Mouse (Mus musculus) MN1 (cell line): ENCODE results near the gene Nat8.
A peak's percentile ranks its signal among the peaks of the same experiment; 100 is the strongest.
"Not testable (repeated sequence)": the region's sequence is repeated elsewhere in the genome, so short reads cannot be mapped to it uniquely, and the experiment has no call there.

Source experiments
- DNase-seq: peaks from one replicate; pipeline ENCODE4 v3.0.0-alpha.2; 2016; ENCODE audit warnings: low spot score

Nat8 gene

DNA sequence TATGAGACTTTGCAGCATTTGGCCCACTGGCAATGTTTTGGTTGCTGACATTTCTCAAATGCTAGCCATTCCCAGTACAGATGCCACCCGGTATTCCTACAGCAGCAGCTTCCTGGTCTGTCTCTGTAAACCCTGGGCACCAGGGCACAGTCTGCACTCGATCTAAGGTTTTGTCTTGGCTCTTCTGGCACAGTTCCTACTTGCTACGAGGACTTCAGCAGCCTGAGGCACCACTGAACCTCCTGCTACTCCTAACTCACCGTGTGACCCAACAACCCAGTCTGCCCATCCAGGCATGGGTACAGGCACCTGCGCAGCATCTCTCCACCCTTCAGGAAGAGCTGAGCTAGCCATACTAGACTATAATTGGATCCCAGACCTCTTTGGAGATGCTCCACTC lies 4.2 kb upstream of the Nat8 start:
- DNase-seq = not testable (repeated sequence)

DNA sequence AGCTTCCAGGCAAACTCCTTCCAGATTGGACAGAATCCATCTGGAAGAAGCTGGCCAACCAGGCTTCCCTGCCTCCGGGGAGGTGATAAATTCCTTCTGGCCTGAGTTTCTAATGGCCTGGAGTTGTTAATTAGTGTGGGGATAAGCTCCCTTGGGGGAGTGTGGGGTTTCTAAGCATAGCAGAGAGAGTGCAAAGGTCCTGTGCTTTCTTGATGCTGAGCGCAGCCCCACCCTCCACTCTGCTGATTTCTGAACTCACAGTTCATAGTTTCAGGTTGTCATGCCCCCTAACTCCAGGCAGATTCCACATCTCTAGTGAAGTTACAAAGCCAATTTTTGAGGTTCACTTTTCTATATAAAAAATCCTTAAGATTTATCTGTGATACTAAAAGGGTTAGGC lies 3.2 kb upstream of the Nat8 start:
- DNase-seq = not testable (repeated sequence)

DNA sequence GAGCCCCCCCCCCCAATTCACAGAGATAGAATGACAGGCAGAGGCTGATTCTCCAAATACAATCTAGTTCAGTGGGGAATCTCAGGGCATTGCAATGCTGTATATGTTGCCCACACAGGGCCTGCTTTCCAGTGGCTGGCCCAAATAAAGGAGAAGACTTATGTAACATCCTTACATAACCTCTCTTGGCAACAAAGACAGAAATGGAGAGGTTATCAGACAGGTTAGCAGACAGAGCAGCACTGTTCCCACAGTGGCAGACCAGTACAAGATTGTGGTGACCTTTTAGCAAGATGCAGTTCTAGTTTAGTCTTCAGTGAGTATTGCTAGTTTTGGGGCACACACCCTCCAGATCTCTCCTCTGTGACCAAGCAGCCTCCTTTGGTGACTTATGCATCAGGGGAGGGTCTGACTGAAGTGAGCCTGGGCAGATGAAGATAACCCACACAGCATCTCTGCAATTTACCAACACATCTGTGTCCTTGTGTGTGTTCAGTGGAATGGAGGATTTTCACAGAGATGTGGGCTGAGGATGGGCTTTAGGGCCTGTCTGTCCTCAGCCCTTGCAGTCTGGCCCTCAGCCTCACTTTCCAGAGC lies 2.7 kb upstream of the Nat8 start:
- DNase-seq = not testable (repeated sequence)

DNA sequence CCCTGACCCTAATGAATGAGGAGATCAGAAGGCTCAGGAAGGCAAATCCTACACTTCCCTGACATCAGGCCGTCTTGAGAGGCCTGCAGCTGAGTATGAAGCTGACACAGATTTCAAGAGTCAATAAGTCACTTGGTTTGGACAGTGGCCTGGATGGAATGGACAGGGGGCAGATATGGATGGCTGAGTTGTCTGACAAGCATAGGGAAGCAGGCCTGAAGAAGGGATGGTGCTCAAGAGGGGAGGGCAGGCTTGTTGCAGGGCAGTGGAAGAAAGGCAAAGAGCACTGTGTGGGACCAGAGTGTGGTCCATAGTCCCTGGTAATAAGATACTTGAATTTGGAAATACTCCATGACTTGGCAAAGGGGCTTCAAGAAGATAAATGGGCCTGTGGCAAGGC lies 2.4 kb downstream of the Nat8 start:
- DNase-seq = no peak

DNA sequence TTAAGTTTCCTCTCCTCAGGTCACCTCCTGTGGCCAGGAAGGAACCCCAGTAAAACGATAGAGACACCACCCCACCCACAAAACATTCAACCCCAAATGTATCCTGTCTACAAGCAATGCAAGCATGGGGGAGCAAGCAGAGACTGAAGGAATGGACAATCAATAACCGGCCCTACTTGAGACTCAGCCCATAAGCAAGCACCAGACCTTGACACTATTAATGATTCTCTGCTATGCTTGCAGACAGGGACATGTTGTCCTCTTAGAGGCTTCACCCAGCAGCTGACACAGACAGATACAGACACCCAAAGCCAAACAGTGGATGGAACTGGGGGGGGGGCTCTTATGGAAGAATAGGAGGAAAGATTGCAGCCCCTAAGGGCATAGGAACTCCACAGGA lies 6.0 kb downstream of the Nat8 start:
- no peak for DNase-seq

DNA sequence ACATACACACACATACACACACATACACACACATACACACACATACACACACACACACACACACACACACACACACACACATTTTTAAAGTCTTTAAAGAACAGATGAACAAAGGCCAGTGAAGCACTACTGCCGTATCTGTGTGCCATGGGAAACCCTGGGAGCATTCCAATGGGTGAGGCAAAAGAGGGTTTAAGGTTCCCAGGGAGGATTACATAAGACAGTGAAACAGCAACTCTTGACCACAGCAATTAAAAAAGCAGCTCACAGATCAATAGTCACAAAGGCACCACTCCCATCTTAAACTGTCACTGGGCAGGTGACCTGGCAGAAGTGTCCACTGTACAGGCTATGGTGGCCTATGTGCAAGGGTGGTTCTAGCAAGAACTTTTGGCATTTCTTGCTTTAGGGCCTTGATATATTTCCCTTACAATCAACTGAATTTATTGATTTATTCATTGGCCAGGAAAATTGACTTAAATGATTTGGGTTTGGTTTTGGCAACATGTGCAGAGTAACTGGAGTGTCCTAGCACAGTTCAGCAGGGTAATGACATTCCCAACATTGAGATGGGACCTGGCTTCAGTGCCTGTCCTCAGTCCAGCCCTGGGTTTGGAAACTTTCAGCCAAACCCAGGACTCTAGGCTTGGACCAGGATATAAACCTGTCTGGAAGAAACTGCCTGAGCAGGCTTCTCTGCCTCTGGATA lies 8.3 kb downstream of the Nat8 start:
- no peak for DNase-seq

DNA sequence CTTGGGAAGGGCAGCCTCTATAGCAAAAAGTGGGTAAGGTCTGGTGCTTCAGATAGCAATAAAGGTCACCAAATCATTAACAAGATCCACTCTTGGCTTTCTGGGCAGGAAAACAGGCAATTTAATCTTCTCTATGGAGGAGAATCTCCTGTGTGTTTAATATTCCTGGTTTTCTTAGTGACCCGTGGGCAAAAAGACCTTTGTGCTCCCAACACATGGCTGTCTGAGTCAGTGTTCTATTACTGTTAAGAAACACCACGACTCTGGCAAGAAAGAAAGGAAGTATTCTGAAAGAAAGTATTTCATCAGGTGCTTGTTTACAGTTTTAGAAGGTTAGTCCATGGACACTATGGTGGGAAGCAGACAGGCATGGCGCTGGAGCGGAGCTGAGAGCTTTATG lies 9.6 kb downstream of the Nat8 start:
- DNase-seq = no peak

DNA sequence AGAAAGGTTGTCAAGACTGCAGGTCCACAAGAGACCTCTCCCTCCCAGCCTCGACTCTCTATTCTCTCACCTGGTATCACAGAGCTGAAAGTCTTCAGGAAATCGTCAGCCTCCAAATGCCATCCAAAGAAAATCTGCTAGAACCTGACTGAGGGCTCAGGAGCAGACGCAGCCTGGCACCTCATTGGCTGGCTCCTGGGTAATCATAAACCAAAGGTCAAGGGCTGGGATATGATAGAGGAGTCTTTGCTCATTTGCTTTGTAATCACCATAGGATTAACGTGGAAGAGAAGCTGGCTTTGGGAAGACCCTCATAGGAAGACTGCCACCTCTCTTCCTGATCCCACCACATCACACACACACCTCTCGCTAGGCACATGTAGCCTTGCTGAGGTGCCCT lies 11.0 kb downstream of the Nat8 start, which contains the start of the genes Nat8f6 and Nat8f5:
Nat8f6 (minus strand) TSS at position 118 of the 400 bp plus-strand sequence.
Nat8f5 (minus strand) TSS at position 136 of the 400 bp plus-strand sequence.
- no peak for DNase-seq

DNA sequence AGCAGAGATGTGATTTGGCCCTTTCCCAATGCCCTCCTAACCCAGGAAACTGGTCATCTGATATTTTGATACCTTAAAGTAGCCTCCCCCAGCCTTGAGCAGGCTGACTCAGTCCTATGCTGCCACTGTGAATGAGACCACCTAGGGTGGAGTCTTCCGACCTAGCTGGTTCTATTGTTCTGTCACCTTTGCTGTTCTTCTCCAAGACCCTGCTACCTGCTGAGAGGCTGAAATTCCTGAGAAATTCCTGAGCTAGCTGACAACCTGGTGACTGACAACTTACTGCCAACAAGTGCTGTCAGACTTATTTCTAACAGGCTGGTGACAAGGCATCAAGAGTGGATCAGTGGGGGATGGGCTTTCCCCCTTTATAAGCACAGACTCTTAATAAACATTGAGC lies 13.5 kb downstream of the Nat8 start:
- DNase-seq = no peak

DNA sequence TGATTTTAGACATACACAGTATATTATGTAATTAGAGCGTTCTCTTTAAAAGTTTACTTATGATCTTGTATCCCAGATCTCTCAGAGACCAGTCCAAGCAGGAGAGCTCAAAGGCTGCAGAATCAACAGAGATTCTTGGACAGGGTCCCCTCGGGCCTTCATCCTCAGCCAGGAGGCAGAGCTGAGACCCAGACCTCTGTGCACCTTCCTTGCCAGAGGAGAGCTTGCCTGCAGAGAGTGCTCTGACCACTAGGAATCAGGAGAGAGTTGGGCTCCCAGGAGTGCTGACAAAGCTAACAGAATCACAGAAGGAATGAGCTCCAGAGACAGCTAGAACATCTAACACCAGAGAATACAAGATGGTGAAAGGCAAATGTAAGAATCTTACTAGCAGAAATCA lies 18.5 kb downstream of the Nat8 start:
- DNase-seq = peak; percentile 1

DNA sequence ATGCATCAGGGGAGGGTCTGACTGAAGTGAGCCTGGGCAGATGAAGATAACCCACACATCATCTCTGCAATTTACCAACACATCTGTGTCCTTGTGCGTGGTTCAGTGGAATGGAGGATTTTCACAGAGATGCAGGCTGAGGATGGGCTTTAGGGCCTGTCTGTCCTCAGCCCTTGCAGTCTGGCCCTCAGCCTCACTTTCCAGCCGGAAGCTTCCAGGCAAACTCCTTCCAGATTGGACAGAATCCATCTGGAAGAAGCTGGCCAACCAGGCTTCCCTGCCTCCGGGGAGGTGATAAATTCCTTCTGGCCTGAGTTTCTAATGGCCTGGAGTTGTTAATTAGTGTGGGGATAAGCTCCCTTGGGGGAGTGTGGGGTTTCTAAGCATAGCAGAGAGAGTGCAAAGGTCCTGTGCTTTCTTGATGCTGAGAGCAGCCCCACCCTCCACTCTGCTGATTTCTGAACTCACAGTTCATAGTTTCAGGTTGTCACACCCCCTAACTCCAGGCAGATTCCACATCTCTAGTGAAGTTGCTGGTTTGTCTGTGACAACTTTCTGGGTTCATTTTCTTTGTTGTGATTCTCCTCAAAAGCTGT lies 20.8 kb downstream of the Nat8 start:
- not testable (repeated sequence) for DNase-seq

DNA sequence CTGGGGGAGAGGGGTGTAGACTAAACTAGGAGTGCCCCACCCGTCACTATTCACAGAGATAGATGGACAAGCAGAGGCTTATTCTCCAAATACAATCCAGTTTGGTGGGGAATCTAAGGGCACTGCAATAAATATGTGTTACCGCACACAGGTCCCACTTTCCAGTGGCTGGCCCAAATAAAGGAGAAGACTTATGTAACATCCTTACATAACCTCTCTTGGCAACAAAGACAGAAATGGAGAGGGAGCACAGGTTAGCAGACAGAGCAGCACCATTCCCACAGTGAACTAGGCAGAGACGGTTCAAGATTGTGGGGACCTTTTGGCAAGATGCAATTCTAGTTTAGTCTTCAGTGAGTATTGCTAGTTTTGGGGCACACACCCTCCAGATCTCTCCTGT lies 21.4 kb downstream of the Nat8 start:
- DNase-seq = not testable (repeated sequence)

DNA sequence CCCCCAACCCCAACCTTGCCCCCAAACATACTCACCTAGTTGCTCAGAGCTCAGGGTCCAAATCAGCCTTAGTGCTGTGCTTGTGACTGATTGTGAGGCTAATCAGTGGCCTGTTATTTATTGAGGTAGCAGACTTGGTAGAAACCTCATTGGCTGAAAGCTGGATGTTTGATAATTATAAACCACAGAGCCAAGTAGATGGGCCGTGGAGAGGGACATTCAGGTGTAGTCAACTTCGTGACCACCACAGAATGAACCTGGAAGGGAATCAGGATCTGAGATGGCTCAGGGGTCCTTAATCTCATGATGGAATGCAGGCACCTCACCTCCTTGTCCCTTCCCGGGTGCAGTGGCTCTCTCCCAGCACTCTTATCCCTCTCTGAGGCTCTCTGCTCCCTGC lies 22.1 kb downstream of the Nat8 start:
- DNase-seq = not testable (repeated sequence)

DNA sequence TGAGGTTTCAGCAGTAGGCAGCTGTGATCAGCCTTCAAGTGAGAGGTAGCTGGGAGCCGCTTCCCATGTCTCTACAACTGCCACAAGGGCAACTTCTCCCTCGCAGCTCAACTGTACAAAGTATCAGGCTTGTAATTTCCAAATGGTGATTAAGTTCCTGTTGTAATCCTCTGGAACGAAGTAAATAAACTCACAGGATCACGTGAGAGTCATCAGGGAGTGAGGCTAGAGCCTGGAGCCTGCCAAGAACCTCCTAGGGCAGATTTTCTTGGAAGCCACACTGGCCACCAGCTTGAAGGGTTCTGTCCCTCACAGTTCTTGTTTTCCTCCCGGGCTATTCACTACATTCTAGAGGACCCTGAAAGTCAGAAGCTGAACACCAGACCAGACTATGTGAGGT lies 28.7 kb downstream of the Nat8 start:
- not testable (repeated sequence) for DNase-seq
